Mouse (Mus musculus) frontal cortex, postnatal 14 days (tissue): ENCODE measurements around the gene Rftn1.

Experiments used
- DNase-seq, 2 experiments: peaks; one replicate each; pipeline ENCODE4 v3.0.0; 2022; ENCODE audit warnings: low spot score in 2 of 2

The Rftn1 gene

DNA sequence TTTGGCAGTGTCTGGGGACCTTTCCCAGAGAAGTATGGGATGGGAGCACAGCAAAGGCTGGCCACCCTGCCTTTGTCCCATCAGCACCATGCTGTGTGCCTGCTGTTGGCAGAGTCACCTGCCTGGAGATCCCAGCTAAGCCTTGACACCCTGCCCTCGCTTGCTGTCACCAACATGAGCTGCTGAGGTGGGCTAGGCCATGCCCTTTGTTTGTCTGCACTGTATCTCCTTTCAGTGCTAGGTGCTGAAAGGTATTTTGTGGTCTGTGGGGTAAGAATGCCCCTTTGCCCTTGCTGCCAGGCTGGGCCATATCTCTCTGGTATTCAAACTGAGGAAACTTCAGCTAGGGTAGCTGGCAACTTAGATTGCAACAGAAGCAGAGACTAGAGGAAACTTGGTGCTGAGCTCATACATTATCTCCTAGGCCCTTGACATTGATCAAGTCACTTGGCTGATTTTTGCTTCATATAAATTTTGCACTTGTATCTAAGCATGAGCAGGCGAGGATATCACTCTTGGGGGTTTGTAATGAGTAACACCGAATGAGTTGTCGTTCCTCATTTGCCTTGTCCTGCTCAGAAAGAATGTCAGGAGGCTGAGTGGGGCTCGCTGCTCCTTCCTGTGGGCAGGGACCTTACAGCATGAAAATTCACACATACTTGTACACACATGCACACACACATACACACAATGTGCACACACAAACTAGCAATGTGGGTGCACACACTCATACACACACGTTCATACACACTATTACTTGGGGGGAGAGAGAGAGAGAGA lies 207.7 kb downstream of the Rftn1 start:
- no peak for DNase-seq

- DNase-seq, result no peak
These were observed 208.9 kb downstream of the Rftn1 start for GRCm38 (mm10) chr17:49981591-49981990.

DNA sequence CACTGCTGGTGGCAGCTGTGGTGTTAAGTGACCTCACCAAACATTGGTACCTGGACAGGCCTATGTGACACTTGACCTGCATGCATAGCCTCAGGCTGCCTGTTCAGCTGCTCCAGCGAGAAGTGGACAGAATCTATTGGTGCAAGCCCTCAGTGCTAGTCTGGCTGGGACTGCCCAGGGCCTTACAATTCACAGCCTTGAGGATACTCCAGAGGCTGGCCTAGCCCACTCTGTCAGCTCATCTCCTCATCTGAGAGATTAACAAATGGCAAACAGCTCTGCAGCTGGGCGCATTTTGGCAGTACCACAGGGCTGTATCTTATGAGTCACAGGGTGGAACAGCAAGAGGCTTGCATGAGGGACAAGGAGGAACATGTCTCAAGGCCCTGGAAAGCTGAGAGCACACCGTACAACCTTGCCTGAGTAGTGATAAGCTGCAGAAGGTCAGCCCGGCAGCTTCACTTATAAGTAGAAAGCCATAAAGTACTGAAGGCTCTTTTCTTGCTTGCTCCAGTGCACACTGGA lies 210.7 kb downstream of the Rftn1 start:
- DNase-seq, result no peak

- no peak for DNase-seq
These were observed 213.1 kb downstream of the Rftn1 start for GRCm38 (mm10) chr17:49977424-49977790.

- DNase-seq, result no peak
These were observed 213.6 kb downstream of the Rftn1 start for GRCm38 (mm10) chr17:49976678-49977423.

- no peak for DNase-seq
These were observed 215.0 kb downstream of the Rftn1 start for GRCm38 (mm10) chr17:49975481-49975880.

- no peak for DNase-seq
These were observed 215.5 kb downstream of the Rftn1 start for GRCm38 (mm10) chr17:49974996-49975395.

- no peak for DNase-seq
These were observed 218.3 kb downstream of the Rftn1 start for GRCm38 (mm10) chr17:49972164-49972563.

DNA sequence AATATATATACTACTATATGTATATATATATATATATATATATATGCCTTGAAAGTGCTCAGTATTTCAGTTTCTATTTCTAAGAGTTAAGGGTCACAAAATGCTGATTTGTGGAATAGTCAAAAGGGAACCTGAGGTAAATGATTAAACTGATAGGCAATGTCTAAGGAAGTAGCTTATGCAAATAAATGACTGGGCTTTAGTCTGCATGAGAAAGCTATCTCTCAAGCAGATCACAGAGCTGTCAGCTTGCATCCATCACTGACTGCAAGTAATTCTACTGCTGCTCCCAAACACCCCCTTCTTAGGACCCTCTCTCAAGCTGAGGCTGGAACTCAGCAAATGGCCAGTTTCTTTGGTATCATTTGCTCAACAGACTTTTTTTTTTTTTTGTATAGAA lies 219.4 kb downstream of the Rftn1 start:
- DNase-seq, result no peak

GRCm38 (mm10) chr17:49968467-49969207 lies 221.8 kb downstream of the Rftn1 start:
- peak in 1 of 2 experiments; percentile 41 for DNase-seq

DNA sequence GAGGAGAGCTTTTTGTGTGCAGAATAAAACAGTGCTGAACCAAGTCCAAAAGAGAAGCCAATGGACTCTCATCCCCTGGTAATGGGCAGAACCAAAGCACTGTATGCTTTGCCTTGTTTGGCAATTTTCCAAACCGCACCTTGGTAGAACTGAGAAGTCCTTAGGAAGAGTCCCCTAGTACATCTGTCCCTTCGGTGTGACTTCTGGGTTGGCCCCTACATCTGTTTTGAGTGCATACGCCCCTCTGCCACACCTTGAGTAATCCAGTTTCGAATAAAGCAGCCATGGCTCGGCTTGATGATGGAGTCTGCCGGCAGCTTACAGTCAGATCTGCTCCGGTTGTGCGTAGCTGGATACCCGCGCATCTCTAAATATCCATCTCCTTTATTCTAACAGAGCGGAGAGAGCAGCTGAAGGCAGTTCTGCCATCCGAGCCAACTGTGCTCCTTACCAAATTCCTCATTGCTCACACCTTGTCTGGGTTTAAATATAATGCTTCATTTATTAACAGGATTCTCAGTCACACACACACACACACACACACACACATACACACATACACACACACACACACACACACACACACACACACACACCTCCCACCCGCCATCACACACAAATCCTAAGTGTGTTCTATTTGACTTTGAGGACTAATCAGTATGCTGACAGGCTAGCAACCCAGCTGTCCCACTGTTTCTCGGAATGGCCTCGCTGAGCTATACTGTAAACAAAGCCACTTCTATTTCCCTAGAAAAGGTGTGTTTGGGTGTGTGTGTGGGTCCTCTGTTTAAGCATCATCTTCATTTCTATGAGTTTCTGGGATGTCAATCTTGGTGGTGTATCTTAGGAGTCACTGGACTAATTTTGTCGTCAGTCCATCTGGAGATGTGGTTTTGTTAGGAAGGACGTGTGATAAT lies 224.4 kb downstream of the Rftn1 start:
- DNase-seq, result no peak

GRCm38 (mm10) chr17:49965035-49965434 lies 225.4 kb downstream of the Rftn1 start:
- no peak for DNase-seq

GRCm38 (mm10) chr17:49964471-49964870 lies 226.0 kb downstream of the Rftn1 start:
- DNase-seq, result no peak

GRCm38 (mm10) chr17:49959021-49959420 lies 231.5 kb downstream of the Rftn1 start:
- no peak for DNase-seq

GRCm38 (mm10) chr17:49951856-49952607 lies 238.4 kb downstream of the Rftn1 start:
- DNase-seq, result no peak

DNA sequence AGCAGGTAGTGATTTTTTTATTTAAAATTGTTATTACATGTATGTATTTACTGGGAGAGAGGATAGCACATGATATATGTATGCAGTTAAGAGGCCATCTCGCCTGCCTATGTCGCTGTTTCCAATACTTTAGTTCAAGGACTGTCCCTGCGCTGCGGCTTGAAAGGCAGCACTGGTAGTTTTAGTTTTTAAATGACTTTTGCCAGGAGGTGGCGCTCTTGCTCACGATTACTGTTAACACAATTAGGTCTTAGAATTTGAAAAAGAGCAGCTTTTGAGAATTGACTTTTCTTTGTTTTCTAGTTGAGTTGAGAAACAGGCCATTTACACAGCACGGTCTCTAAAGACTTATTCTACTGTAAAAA lies 239.0 kb downstream of the Rftn1 start:
- peak; percentile 33 to 82 for DNase-seq

DNA sequence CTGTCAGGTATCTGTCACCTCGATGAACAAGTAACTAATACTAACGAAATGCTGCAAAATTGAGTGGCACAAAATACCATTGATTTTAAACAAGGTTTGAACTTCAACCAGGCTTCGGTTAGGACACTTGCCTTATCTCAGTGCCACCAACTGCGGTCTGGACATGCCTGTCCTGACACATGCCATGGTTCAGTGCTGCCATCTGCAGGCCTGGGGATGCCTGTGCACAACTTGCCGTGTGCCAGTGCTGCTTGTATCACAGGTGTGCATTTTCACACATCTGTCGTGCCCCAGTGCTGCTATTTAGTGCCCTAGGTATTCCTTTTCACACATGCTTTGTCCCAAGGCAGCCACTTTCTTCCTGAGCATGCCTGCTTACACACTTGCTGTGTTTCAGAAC lies 247.8 kb downstream of the Rftn1 start:
- DNase-seq, result no peak
